Mouse (Mus musculus) thymus, postnatal 36 days (tissue): ENCODE results near the gene Vmn2r80.
"Not testable (repeated sequence)": the region's sequence is repeated elsewhere in the genome, so short reads cannot be mapped to it uniquely, and the experiment has no call there.

ENCODE experiments used
- DNase-seq, 2 experiments: peaks; one replicate each; pipeline ENCODE4 v3.0.0; 2022; ENCODE audit warnings: mixed read lengths in 2 of 2

The Vmn2r80 gene

GRCm38 (mm10) chr10:79148469-79148868, at the start of gene Vmn2r80:
TSS of gene Vmn2r80 (plus strand) at chr10:79148769.
- DNase-seq = not testable (repeated sequence)

- DNase-seq = no peak
These were observed 42.0 kb upstream of the Vmn2r80 start for GRCm38 (mm10) chr10:79106325-79107282.

GRCm38 (mm10) chr10:79107531-79107930, 41.0 kb upstream of the Vmn2r80 start:
- no peak for DNase-seq

- DNase-seq = no peak
These were observed 39.4 kb upstream of the Vmn2r80 start for GRCm38 (mm10) chr10:79109156-79109555.

- no peak for DNase-seq
These were observed 38.1 kb upstream of the Vmn2r80 start for GRCm38 (mm10) chr10:79110482-79110881.

GRCm38 (mm10) chr10:79115085-79115484, 33.5 kb upstream of the Vmn2r80 start:
- DNase-seq = no peak

- DNase-seq = peak in 1 of 2 experiments; percentile 8
These were observed 32.3 kb upstream of the Vmn2r80 start for GRCm38 (mm10) chr10:79116125-79116849.

GRCm38 (mm10) chr10:79151602-79152001, 3.0 kb downstream of the Vmn2r80 start:
- no peak for DNase-seq

GRCm38 (mm10) chr10:79199973-79200372, 51.4 kb downstream of the Vmn2r80 start:
- not testable (repeated sequence) for DNase-seq

GRCm38 (mm10) chr10:79220432-79220831, 71.9 kb downstream of the Vmn2r80 start:
- DNase-seq = no peak

- no peak for DNase-seq
These were observed 73.0 kb downstream of the Vmn2r80 start for GRCm38 (mm10) chr10:79221606-79222005.

- DNase-seq = no peak
These were observed 73.6 kb downstream of the Vmn2r80 start for GRCm38 (mm10) chr10:79222214-79222613.
